Mouse (Mus musculus) thymus, adult 2 months (tissue): Measurements from ENCODE around the gene Gm37240.

ENCODE experiments used
- CTCF ChIP-seq: fragments of 200-500 bp; IDR thresholded peaks from 2 replicates; pipeline ENCODE4 v1.5.1; 2012; ENCODE audit warnings: mild to moderate bottlenecking, control low read depth, low read length, moderate library complexity, borderline replicate concordance; ENCODE audit not compliant: control insufficient read depth, poor library complexity, insufficient read depth; ENCODE audit errors: extremely low read depth
- POLR2A ChIP-seq: fragments of 200-500 bp; IDR thresholded peaks from 2 replicates; pipeline ENCODE4 v1.6.1; 2012; ENCODE audit warnings: mild to moderate bottlenecking, low read length, control low read depth, moderate library complexity; ENCODE audit not compliant: control insufficient read depth, poor library complexity, insufficient read depth; ENCODE audit errors: extremely low read depth

GRCm38 (mm10) chr3:85106956-85107355 is 780.4 kb downstream of the Gm37240 start:
- TF ChIP-seq CTCF = no peak
- TF ChIP-seq POLR2A = no peak
